Mouse (Mus musculus) right cerebral cortex, postnatal 14 days (tissue): ENCODE data around the gene Met.

Source experiments
- DNase-seq: peaks from one replicate; pipeline ENCODE4 v3.0.0; 2022

Met gene

GRCm38 (mm10) chr6:17463434-17464280, at the start of gene Met:
Gene Met (plus strand): TSS chr6:17463800.
- peak; percentile 51 for DNase-seq

DNA sequence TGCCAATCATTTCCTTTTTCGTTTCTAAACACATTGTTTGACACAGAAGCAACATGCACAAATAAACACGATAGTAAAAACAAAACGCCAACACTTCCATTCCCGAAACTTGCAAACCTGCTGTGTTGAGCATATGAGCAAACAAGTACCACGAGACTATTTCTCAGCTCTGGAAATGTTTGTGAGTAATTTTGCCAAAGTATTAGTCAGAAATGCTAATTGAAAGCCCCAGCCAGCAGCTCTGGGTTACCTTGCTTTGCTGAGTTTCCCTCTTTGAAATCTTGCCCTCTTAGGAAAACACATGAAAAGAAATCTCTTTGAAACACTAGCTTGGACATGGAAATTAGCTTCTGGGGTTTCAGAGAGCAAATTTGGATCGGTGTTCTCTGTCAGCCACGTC, 45.4 kb upstream of the Met start:
- no peak for DNase-seq

GRCm38 (mm10) chr6:17422432-17422831, 41.2 kb upstream of the Met start:
- no peak for DNase-seq

DNA sequence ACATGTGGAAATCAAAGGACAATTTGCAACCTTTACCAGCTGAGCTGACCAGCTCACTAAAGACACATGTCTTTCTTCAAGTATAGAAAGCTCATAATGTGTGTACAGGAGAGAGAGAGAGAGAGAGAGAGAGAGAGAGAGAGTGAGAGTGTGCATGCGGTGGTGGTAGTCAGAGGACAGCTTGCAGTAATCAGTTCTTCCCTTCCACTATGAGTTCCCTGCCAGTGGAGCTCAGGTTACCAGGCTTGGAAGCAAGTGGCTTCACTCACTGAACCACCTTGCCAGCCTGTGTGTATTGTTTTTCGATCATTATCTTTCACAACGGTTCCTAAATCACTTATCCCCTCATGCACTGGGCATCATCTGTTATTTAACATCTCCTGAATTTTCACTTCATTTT, 34.6 kb upstream of the Met start:
- no peak for DNase-seq

- no peak for DNase-seq
Observed at GRCm38 (mm10) chr6:17429611-17430010, 34.0 kb upstream of the Met start.

- no peak for DNase-seq
Observed at GRCm38 (mm10) chr6:17443311-17443710, 20.3 kb upstream of the Met start.

DNA sequence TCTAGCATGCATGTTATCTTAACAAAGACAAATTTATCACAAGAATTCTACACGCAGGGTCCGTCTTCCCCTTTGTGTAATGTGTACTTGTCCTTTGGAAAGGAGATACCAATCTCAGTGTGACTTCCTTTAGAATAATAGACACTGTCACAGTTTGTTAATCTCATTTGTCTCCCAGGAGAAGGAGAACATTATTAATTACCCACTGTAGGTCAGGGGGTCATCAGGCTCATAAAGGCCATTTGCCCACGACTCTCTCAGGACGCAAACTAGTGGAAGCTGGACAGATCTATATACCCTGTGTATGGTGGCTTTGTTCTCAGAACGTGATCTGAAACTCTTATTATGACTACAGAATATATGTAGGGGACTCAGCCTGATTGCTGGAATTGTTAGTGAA, 12.3 kb upstream of the Met start:
- DNase-seq = no peak

DNA sequence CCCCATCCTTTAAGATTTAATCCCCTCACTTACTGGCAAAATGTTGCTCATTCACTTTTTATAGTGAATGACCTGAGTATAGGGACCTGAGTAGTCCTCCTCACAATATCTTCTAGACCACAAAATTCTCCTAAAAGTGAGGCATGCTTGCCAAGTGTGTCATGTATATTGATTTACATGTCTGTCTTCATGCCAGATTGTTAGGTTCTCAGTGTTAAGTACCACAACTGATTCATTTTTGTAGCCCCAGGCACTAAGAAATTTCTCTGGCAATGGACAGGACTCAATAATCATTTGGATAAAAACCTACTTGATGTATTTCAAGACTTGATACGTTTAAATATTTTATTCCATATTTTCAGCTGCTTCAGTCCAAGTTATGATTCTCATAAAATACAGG, 8.5 kb upstream of the Met start:
- DNase-seq = no peak

GRCm38 (mm10) chr6:17459561-17459960, 4.0 kb upstream of the Met start:
- no peak for DNase-seq

GRCm38 (mm10) chr6:17461435-17461834, 2.2 kb upstream of the Met start:
- DNase-seq = no peak

DNA sequence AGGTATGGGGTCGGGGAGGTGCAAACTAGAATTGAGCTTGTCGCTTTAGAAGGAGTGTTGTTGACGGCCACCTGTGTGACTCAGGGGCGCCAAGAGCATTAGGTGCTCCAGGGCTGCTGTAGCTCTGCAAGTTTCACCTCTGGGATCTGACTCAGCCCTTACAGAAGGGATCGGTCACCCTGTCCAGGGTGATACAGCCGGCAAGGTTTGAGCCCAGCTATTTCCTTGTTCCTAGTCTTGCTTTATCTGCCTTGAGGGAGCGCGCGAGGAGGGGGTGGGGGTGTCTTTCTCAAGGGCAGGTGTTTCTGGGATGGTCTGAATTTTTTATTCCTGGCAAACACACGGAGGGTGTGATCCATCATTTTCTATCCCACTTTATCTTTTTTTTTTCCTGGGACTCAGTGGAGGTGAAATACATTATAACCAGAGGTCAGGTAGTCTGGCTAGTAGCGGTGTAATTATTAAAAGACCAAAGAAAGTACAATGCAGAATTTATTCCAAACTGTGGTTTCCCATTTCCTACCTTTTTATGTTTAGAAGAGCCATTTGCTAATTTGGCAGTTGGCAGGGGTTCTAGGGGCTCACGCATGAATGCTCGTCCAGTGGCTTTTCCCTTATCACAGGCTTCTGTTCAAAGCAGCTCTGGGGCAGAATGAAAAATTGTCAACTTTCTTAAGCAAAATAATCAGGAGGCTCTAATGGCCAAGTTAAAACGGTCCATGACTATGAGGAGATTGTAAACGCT, 853 bp downstream of the Met start:
- no peak for DNase-seq

GRCm38 (mm10) chr6:17466526-17466925, 2.9 kb downstream of the Met start:
- DNase-seq = no peak

DNA sequence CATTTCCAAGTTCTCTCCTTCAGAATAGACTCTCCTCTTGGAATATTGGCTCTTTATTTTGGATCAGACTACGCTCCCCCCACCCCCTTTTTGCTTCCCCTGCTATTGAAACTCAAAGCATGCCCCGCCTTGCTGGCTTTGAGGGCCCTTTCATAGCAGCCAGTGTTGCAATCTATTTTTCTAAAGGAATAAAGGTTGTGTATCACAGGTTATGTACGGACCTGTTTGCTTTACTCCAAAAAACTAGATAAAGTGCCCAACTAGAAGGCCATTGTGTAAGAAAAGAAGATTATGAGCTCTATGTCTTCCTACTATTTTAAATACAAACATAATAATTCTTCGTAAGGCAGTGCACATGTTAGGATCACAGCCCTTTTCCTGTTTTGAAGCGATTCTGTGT, 5.4 kb downstream of the Met start:
- no peak for DNase-seq

GRCm38 (mm10) chr6:17473128-17473527, 9.5 kb downstream of the Met start:
- DNase-seq = no peak

- DNase-seq = no peak
Observed at GRCm38 (mm10) chr6:17477823-17478222, 14.2 kb downstream of the Met start.

DNA sequence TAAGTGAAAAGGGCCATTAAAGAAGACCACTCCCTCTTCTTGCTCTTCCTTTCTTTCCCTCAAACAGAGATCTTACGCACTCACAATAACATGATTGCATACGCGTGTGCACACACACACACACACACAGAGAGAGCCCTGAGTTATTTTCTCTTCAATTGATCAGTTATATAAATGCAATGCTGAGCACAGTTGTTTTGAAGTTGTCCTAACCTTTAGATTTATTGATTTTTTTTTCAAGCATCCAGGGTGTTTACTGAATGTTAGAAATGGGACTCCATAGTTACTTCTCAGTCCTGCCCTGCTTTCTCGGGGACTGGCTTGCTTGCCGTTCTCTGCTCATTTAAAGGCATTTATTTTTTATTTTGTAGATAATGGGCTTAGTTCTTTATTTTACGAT, 14.7 kb downstream of the Met start:
- no peak for DNase-seq

- DNase-seq = no peak
Observed at GRCm38 (mm10) chr6:17478838-17479570, 15.4 kb downstream of the Met start.

DNA sequence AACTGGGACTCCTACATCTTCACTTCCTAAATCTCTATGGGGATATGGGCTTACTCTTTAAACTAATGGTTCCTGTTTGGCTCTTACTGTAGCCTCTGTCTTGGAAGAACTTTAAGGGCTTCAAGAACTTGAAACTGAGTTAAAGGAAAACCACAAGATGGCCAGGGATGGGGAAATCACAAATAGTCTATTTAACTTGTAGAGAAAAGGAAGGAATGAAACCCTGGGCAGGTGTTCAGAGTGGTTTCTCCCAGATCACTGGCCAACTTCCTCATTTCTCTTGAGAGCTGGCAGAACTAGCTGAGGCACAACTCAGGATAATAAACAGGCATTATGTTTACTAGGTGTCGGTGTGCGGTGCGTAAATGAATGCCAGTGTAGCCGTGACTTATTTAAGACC, 17.5 kb downstream of the Met start:
- DNase-seq = no peak

DNA sequence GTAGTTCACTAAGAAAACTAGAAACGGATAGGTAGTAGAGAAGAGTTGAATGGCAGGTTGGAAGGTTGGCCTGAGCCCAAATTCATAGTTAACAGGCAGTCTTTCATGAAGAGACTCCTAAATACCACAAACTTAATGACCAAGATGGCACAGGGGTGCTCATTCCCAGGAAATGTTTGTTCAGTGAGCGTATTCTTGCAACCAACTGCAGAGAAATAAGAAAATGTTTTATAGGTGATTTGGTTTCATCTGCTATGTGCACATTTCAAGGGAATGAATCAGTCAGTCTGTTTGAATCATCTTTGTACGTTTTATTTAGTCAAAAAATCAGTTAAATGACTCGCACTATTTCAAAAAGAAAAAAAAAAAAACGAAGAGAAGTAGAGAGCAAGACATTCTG, 21.6 kb downstream of the Met start:
- DNase-seq = no peak

- no peak for DNase-seq
Observed at GRCm38 (mm10) chr6:17485782-17486181, 22.2 kb downstream of the Met start.

GRCm38 (mm10) chr6:17488291-17488817, 24.8 kb downstream of the Met start:
- no peak for DNase-seq

- no peak for DNase-seq
Observed at GRCm38 (mm10) chr6:17490786-17491185, 27.2 kb downstream of the Met start.

- no peak for DNase-seq
Observed at GRCm38 (mm10) chr6:17491502-17491901, 27.9 kb downstream of the Met start.
